11 mouse cellular contexts compared by ENCODE assay signal in genomic region chr6:85371859-85372405, GRCm38 (mm10). TPM values are rescaled to one million over a fixed set of nuclear protein-coding genes. Genes with fewer than 3 reads are reported as not detected.
DNase-seq lines count a peak whose midpoint lies in the region; ATAC-seq and TF ChIP-seq lines count a peak whose summit lies in the region.
"Had no signal": no experiment of that assay in that cellular context is flagged by ENCODE, and none has a peak within 500 bp of the region (broad histone marks: within the 10 kb centered on the region; RNA-seq: fewer than 3 reads in every experiment).

No protein-coding gene starts in this region.

- peak; percentile 47 for DNase-seq in gastrocnemius, adult 2 months
- no peak for DNase-seq in gastrocnemius, postnatal 25 days
- DNase-seq in lung, postnatal 0 days (ENCODE audit: low spot score), result no peak
- no peak for DNase-seq in lung, adult 18-20 months
- DNase-seq in adrenal gland, postnatal 14 days, result no peak
- no peak for DNase-seq in left cerebral cortex, postnatal 36 days (ENCODE audit: low spot score in 2 of 2)
- DNase-seq: layer of hippocampus, adult 9-11 months had no signal

- no peak for TF ChIP-seq EP300 in lung, postnatal 0 days (IDR thresholded peaks at IDR 0.05)

- peaks cover 25% of the 10 kb centered on the region for H3K4me1 ChIP-seq in lung, postnatal 0 days (ENCODE audit: insufficient read depth, low read depth, low read length)
- peaks cover 44% of the 10 kb centered on the region for H3K4me1 ChIP-seq in intestine, embryonic 15.5 days (replicated peaks)
- peaks cover 41% of the 10 kb centered on the region for H3K4me1 ChIP-seq in stomach, embryonic 15.5 days

- intact Hi-C loops in gastrocnemius, adult 2 months (cut with DNase I), result no loop called here
- intact Hi-C loops in left cerebral cortex, postnatal 36 days (cut with DNase I), result no loop called here

- peak overlapping the region; percentile 92 for H3K4me3 ChIP-seq in gastrocnemius, adult 2 months
- H3K4me3 ChIP-seq in lung, postnatal 0 days (ENCODE audit: low read depth, low read length), result no peak overlapping the region
- H3K4me3 ChIP-seq in intestine, embryonic 15.5 days (replicated peaks), result no peak overlapping the region
- H3K4me3 ChIP-seq in stomach, embryonic 15.5 days (replicated peaks), result no peak overlapping the region

- 62% methylated on average over 6 of the region's 6 CpGs for WGBS in lung, postnatal 0 days
- WGBS in intestine, embryonic 15.5 days, result 80% methylated on average over 6 of the region's 6 CpGs
- WGBS in stomach, embryonic 15.5 days, result 80% methylated on average over 6 of the region's 6 CpGs

- peak overlapping the region; percentile 97; the same call in 1 of the 2 replicates for H3K4me2 ChIP-seq in lung, postnatal 0 days (replicated peaks; ENCODE audit: low read depth, low read length)
- H3K4me2 ChIP-seq in intestine, embryonic 15.5 days (replicated peaks), result peak overlapping the region; percentile 92
- peak overlapping the region; percentile 92 for H3K4me2 ChIP-seq in stomach, embryonic 15.5 days

- no peaks in the 10 kb centered on the region for H3K9me3 ChIP-seq in lung, postnatal 0 days (ENCODE audit: low read length)
- H3K9me3 ChIP-seq in intestine, embryonic 15.5 days, result no peaks in the 10 kb centered on the region
- H3K9me3 ChIP-seq in stomach, embryonic 15.5 days, result no peaks in the 10 kb centered on the region

- peak overlapping the region; percentile 92 for H3K27ac ChIP-seq in gastrocnemius, adult 2 months
- peak overlapping the region; percentile 33; the same call in 1 of the 2 replicates for H3K27ac ChIP-seq in lung, postnatal 0 days (ENCODE audit: low read length)
- H3K27ac ChIP-seq in intestine, embryonic 15.5 days, result no peak overlapping the region
- H3K27ac ChIP-seq in stomach, embryonic 15.5 days, result no peak overlapping the region

- no peak for TF ChIP-seq CTCF in gastrocnemius, adult 2 months (IDR thresholded peaks at IDR 0.05)
- no peak for TF ChIP-seq CTCF in lung, postnatal 0 days (IDR thresholded peaks at IDR 0.05)

- H3K9ac ChIP-seq in lung, postnatal 0 days (replicated peaks; ENCODE audit: low read depth), result no peak overlapping the region
- no peak overlapping the region for H3K9ac ChIP-seq in intestine, embryonic 15.5 days
- no peak overlapping the region for H3K9ac ChIP-seq in stomach, embryonic 15.5 days

- H3K36me3 ChIP-seq in lung, postnatal 0 days (ENCODE audit: insufficient read depth, low read length), result no peaks in the 10 kb centered on the region
- no peaks in the 10 kb centered on the region for H3K36me3 ChIP-seq in intestine, embryonic 15.5 days
- no peaks in the 10 kb centered on the region for H3K36me3 ChIP-seq in stomach, embryonic 15.5 days

- H3K27me3 ChIP-seq in lung, postnatal 0 days (replicated peaks; ENCODE audit: insufficient read depth, low read length), result no peaks in the 10 kb centered on the region
- H3K27me3 ChIP-seq in intestine, embryonic 15.5 days (replicated peaks), result no peaks in the 10 kb centered on the region
- no peaks in the 10 kb centered on the region for H3K27me3 ChIP-seq in stomach, embryonic 15.5 days (replicated peaks)

- no peak for ATAC-seq in lung, postnatal 0 days
- no peak for ATAC-seq in intestine, embryonic 15.5 days
- no peak for ATAC-seq in stomach, embryonic 15.5 days (ENCODE audit: insufficient read depth, low FRiP score, low read depth)
- ATAC-seq: CD4-positive, CD25-positive, alpha-beta regulatory T cell, adult 4 months had no signal

RNA-seq across cellular contexts. Expression of gene Rab11fip5, which starts 2.5 kb away (rescaled TPM):
- 10 to 100 TPM; 24.2 to 28.2 TPM for total RNA-seq in gastrocnemius, adult 2 months (2021)
- 10 to 100 TPM; 22.7 to 26.5 TPM for total RNA-seq in gastrocnemius, postnatal 25 days (2021)
- 11.2 and 12.2 TPM in 2 replicates for polyA plus RNA-seq in lung, postnatal 0 days (2015; fragmentation: Nextera tagmentation; extraction: Ambion mirVana)
- polyA plus RNA-seq in intestine, embryonic 15.5 days (2015; fragmentation: Nextera tagmentation; extraction: Ambion mirVana), result 12.0 and 14.7 TPM in 2 replicates
- polyA plus RNA-seq in stomach, embryonic 15.5 days (2015; fragmentation: Nextera tagmentation; extraction: Ambion mirVana), result 11.1 and 12.2 TPM in 2 replicates
- 22.7 and 28.7 TPM in 2 replicates for total RNA-seq in adrenal gland, postnatal 14 days (2021)
- 10 to 100 TPM; 67.8 to 76.6 TPM for total RNA-seq in left cerebral cortex, postnatal 36 days (2021)

RNA-seq across cellular contexts. Expression of gene Sfxn5, which starts 38.7 kb away (rescaled TPM):
- total RNA-seq in gastrocnemius, adult 2 months (2021), result 1 to 10 TPM; 5.9 to 7.3 TPM
- 1 to 10 TPM; 5.0 to 7.3 TPM for total RNA-seq in gastrocnemius, postnatal 25 days (2021)
- 8.0 and 9.9 TPM in 2 replicates for polyA plus RNA-seq in lung, postnatal 0 days (2015; fragmentation: Nextera tagmentation; extraction: Ambion mirVana)
- 6.7 and 7.7 TPM in 2 replicates for polyA plus RNA-seq in intestine, embryonic 15.5 days (2015; fragmentation: Nextera tagmentation; extraction: Ambion mirVana)
- polyA plus RNA-seq in stomach, embryonic 15.5 days (2015; fragmentation: Nextera tagmentation; extraction: Ambion mirVana), result 11.0 and 11.5 TPM in 2 replicates
- total RNA-seq in adrenal gland, postnatal 14 days (2021), result 21.7 and 31.8 TPM in 2 replicates
- total RNA-seq in left cerebral cortex, postnatal 36 days (2021), result 100 to 1,000 TPM; 172 to 183 TPM

RNA-seq across cellular contexts. Expression of gene Noto, which starts 51.8 kb away (rescaled TPM):
- not detected for total RNA-seq in gastrocnemius, adult 2 months (2021)
- total RNA-seq in gastrocnemius, postnatal 25 days (2021), result not detected
- 0.24 and 0.27 TPM in 2 replicates for polyA plus RNA-seq in lung, postnatal 0 days (2015; fragmentation: Nextera tagmentation; extraction: Ambion mirVana)
- not detected in 2 replicates for polyA plus RNA-seq in intestine, embryonic 15.5 days (2015; fragmentation: Nextera tagmentation; extraction: Ambion mirVana)
- polyA plus RNA-seq in stomach, embryonic 15.5 days (2015; fragmentation: Nextera tagmentation; extraction: Ambion mirVana), result not detected in 2 replicates
- not detected in 2 replicates for total RNA-seq in adrenal gland, postnatal 14 days (2021)
- not detected for total RNA-seq in left cerebral cortex, postnatal 36 days (2021)
- total RNA-seq: gastrocnemius, adult 18-20 months had no signal
- polyA plus RNA-seq: CD4-positive, CD25-positive, alpha-beta regulatory T cell, adult 4 months had no signal

RNA-seq across cellular contexts. Expression of gene Smyd5, which starts 59.9 kb away (rescaled TPM):
- total RNA-seq in gastrocnemius, adult 2 months (2021), result 1 to 10 TPM; 8.6 TPM
- 1 to 10 TPM; 5.8 to 6.1 TPM for total RNA-seq in gastrocnemius, postnatal 25 days (2021)
- polyA plus RNA-seq in lung, postnatal 0 days (2015; fragmentation: Nextera tagmentation; extraction: Ambion mirVana), result 13.3 and 14.8 TPM in 2 replicates
- 49.8 and 52.8 TPM in 2 replicates for polyA plus RNA-seq in intestine, embryonic 15.5 days (2015; fragmentation: Nextera tagmentation; extraction: Ambion mirVana)
- 41.4 and 48.6 TPM in 2 replicates for polyA plus RNA-seq in stomach, embryonic 15.5 days (2015; fragmentation: Nextera tagmentation; extraction: Ambion mirVana)
- total RNA-seq in adrenal gland, postnatal 14 days (2021), result 25.0 and 33.0 TPM in 2 replicates
- total RNA-seq in left cerebral cortex, postnatal 36 days (2021), result 10 to 100 TPM; 40.1 to 43.8 TPM

Comparison
In these comparisons a context has a peak if more than half of its experiments do, and no peak if none do; other contexts are left out.
1. H3K27ac ChIP-seq: peak in gastrocnemius, adult 2 months (single experiment) and lung, postnatal 0 days (single experiment); none in intestine, embryonic 15.5 days (single experiment) and stomach, embryonic 15.5 days (single experiment).
2. Peak in every context shown above with its lines, with median percentiles within 50 percentile points of each other: H3K4me2 ChIP-seq.